Mouse (Mus musculus): ENCODE measurements around the gene Npr1.

- TF ChIP-seq POLR2A (IDR thresholded peaks at IDR 0.05; ENCODE audit: extremely low read depth, insufficient read depth, low read length) (no peak), CTCF (IDR thresholded peaks at IDR 0.05; ENCODE audit: low read depth, low read length) (no peak)
Measured at GRCm38 (mm10) chr3:90404609-90405008, 61.1 kb downstream of the Npr1 start.
